Mouse (Mus musculus): ENCODE data around the gene Tubb4b.

Gene Tubb4b

GRCm38 (mm10) chr2:25225811-25226379 is 1.4 kb upstream of the Tubb4b start:
- no peak for DNase-seq (ENCODE audit: low read depth, low spot score)

GRCm38 (mm10) chr2:25224766-25225752 is 557 bp upstream of the Tubb4b start:
- peak; percentile 99 for DNase-seq (ENCODE audit: low read depth, low spot score)

GRCm38 (mm10) chr2:25223681-25224491 is 616 bp downstream of the Tubb4b start:
- DNase-seq (ENCODE audit: low read depth, low spot score): peak; percentile 33

- DNase-seq (ENCODE audit: low read depth, low spot score): no peak
Measured at GRCm38 (mm10) chr2:25221331-25221772, 3.1 kb downstream of the Tubb4b start.

- no peak for DNase-seq (ENCODE audit: low read depth, low spot score)
Measured at GRCm38 (mm10) chr2:25218445-25218844, 6.1 kb downstream of the Tubb4b start, which contains the start of gene Fam166a. Fam166a (plus strand) TSS chr2:25218745.

GRCm38 (mm10) chr2:25217666-25218065 is 6.8 kb downstream of the Tubb4b start:
- no peak for DNase-seq (ENCODE audit: low read depth, low spot score)

GRCm38 (mm10) chr2:25214444-25214843 is 10.1 kb downstream of the Tubb4b start, which contains the start of gene Stpg3:
Stpg3 (minus strand) TSS chr2:25214637.
- DNase-seq (ENCODE audit: low read depth, low spot score): no peak

GRCm38 (mm10) chr2:25213266-25213865 is 11.1 kb downstream of the Tubb4b start:
- DNase-seq (ENCODE audit: low read depth, low spot score): no peak

- peak; percentile 73 for DNase-seq (ENCODE audit: low read depth, low spot score)
Measured at GRCm38 (mm10) chr2:25211121-25211670, 13.3 kb downstream of the Tubb4b start, which contains the start of gene Nelfb. Nelfb (minus strand) TSS chr2:25211489.

- DNase-seq (ENCODE audit: low read depth, low spot score): no peak
Measured at GRCm38 (mm10) chr2:25210686-25211085, 13.8 kb downstream of the Tubb4b start.

- DNase-seq (ENCODE audit: low read depth, low spot score): no peak
Measured at GRCm38 (mm10) chr2:25207593-25207992, 16.9 kb downstream of the Tubb4b start.

GRCm38 (mm10) chr2:25203631-25204214 is 20.8 kb downstream of the Tubb4b start:
- no peak for DNase-seq (ENCODE audit: low read depth, low spot score)

- no peak for DNase-seq (ENCODE audit: low read depth, low spot score)
Measured at GRCm38 (mm10) chr2:25200631-25201030, 23.9 kb downstream of the Tubb4b start.

- DNase-seq (ENCODE audit: low read depth, low spot score): no peak
Measured at GRCm38 (mm10) chr2:25197946-25198345, 26.6 kb downstream of the Tubb4b start.

- DNase-seq (ENCODE audit: low read depth, low spot score): no peak
Measured at GRCm38 (mm10) chr2:25197191-25197590, 27.3 kb downstream of the Tubb4b start.

- DNase-seq (ENCODE audit: low read depth, low spot score): no peak
Measured at GRCm38 (mm10) chr2:25196172-25196954, 28.1 kb downstream of the Tubb4b start, which contains the start of gene Tor4a. Tor4a (minus strand) TSS chr2:25196886.

- DNase-seq (ENCODE audit: low read depth, low spot score): no peak
Measured at GRCm38 (mm10) chr2:25195211-25196156, 29.0 kb downstream of the Tubb4b start.

GRCm38 (mm10) chr2:25194486-25195171 is 29.9 kb downstream of the Tubb4b start:
- no peak for DNase-seq (ENCODE audit: low read depth, low spot score)
